8 mouse cellular contexts compared by ENCODE assay signal in the genomic region with DNA sequence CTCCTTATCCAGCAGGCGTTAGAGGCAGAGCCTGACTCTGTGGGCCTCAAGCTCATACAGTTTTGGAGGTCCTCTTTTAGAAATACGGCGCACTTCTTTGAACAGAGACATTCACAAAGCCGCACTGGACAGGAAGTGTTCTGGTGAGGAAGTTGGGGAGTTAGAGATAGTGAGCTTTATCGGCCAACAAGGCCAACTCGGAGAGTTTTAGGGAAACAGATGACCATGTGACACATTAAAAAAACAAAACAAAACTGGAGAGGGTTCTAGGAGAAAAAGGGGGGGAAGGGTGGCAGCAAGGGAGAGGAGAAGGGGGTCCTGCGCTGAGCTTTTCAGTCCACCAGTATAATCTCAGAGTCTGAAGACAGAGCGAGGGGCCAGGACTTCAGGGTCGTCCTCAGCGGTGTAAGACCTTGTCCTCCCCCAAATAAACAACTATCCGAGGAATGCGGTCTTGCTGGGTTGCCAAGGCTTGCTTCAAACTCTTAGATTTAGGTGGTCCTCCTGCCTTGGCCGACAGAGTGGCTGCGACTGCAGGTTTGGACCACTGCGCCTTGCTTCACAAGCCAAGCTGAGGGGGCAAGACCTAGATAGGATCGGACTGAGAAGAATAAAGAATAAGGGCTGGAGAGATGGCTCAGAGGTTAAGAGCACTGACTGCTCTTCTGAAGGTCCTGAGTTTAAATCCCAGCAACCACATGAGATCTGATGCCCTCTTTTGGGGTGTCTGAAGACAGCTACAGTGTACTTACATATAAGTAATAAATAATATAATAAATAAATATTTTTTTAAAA. TPM values are rescaled to one million over a fixed set of nuclear protein-coding genes. Genes with fewer than 3 reads are reported as not detected.
DNase-seq lines count a peak whose midpoint lies in the region; ATAC-seq lines count a peak whose summit lies in the region.
"Had no signal": no experiment of that assay in that cellular context is flagged by ENCODE, and none has a peak within 500 bp of the region (broad histone marks: within the 10 kb centered on the region; RNA-seq: fewer than 3 reads in every experiment).

No protein-coding gene starts in this region.

- no peak for DNase-seq in kidney, postnatal 25 days
- DNase-seq in MEL-GATA-1-ER (ENCODE audit: extremely low read depth, low read depth) = peak; percentile 92
- no peak for DNase-seq in neural tube, embryonic 10.5 days (ENCODE audit: extremely low spot score, low spot score)
- no peak for DNase-seq in thymus, postnatal 25 days

- no peak overlapping the region for H3K4me3 ChIP-seq in kidney, embryonic 16.5 days (ENCODE audit: low read length)
- no peak overlapping the region for H3K4me3 ChIP-seq in heart, embryonic 14.5 days (ENCODE audit: control insufficient read depth in 1 of 2, insufficient read depth in 1 of 2, low read depth in 1 of 2, low read length in 2 of 2)
- H3K4me3 ChIP-seq in macrophage (ENCODE audit: inconsistent target) = no peak overlapping the region
- H3K4me3 ChIP-seq: embryonic facial prominence, embryonic 13.5 days had no signal

- ATAC-seq in kidney, embryonic 16.5 days (ENCODE audit: low FRiP score, low TSS enrichment) = no peak
- ATAC-seq in heart, embryonic 14.5 days (ENCODE audit: insufficient number of reproducible peaks, insufficient read depth, low FRiP score, low read depth) = peak; percentile 60

- WGBS in kidney, embryonic 16.5 days = 48% methylated on average over 16 of the region's 16 CpGs
- WGBS in heart, embryonic 14.5 days = 28% methylated on average over 16 of the region's 16 CpGs
- WGBS in macrophage (ENCODE audit: missing documents) = 16% methylated on average over 16 of the region's 16 CpGs

- no peaks in the 10 kb centered on the region for H3K27me3 ChIP-seq in kidney, embryonic 16.5 days (ENCODE audit: insufficient read depth, low read length)
- H3K27me3 ChIP-seq in heart, embryonic 14.5 days (ENCODE audit: control insufficient read depth, insufficient read depth, low read length) = no peaks in the 10 kb centered on the region
- H3K27me3 ChIP-seq: embryonic facial prominence, embryonic 13.5 days had no signal

- H3K4me2 ChIP-seq in kidney, embryonic 16.5 days (replicated peaks; ENCODE audit: low read depth, low read length) = no peak overlapping the region
- peak overlapping the region; percentile 9; the same call in 1 of the 2 replicates for H3K4me2 ChIP-seq in heart, embryonic 14.5 days (ENCODE audit: low read length)
- H3K4me2 ChIP-seq: embryonic facial prominence, embryonic 13.5 days had no signal

- H3K9me3 ChIP-seq in kidney, embryonic 16.5 days (ENCODE audit: low read length) = peaks cover 5% of the 10 kb centered on the region; the same call in 1 of the 2 replicates
- 0 out of 2 replicates have a peak, but pooled peaks cover 4% of the 10 kb centered on the region for H3K9me3 ChIP-seq in heart, embryonic 14.5 days (ENCODE audit: control insufficient read depth, low read length)
- H3K9me3 ChIP-seq: embryonic facial prominence, embryonic 13.5 days had no signal

- peaks cover 10% of the 10 kb centered on the region for H3K4me1 ChIP-seq in kidney, embryonic 16.5 days (ENCODE audit: insufficient read depth, low read length)
- H3K4me1 ChIP-seq in heart, embryonic 14.5 days (ENCODE audit: control insufficient read depth in 2 of 2, insufficient read depth in 2 of 2, low read length in 2 of 2) = peaks cover 6 to 9% of the 10 kb centered on the region in 2 experiments
- H3K4me1 ChIP-seq: embryonic facial prominence, embryonic 13.5 days had no signal

- H3K9ac ChIP-seq in kidney, embryonic 16.5 days (replicated peaks; ENCODE audit: low read length) = peak overlapping the region; percentile 15; the same call in 1 of the 2 replicates
- no peak overlapping the region for H3K9ac ChIP-seq in heart, embryonic 14.5 days (ENCODE audit: low read length)
- H3K9ac ChIP-seq: embryonic facial prominence, embryonic 13.5 days had no signal

- no peaks in the 10 kb centered on the region for H3K79me2 ChIP-seq in macrophage (ENCODE audit: inconsistent target)

- no peaks in the 10 kb centered on the region for H3K36me3 ChIP-seq in kidney, embryonic 16.5 days (ENCODE audit: insufficient read depth, low read length)
- H3K36me3 ChIP-seq in heart, embryonic 14.5 days (ENCODE audit: control insufficient read depth, insufficient read depth, low read length) = no peaks in the 10 kb centered on the region
- H3K36me3 ChIP-seq in macrophage (ENCODE audit: inconsistent target) = no peaks in the 10 kb centered on the region
- H3K36me3 ChIP-seq: embryonic facial prominence, embryonic 13.5 days had no signal

- peak overlapping the region; percentile 73 for H3K27ac ChIP-seq in kidney, embryonic 16.5 days (ENCODE audit: low read length)
- peak overlapping the region; percentile 61 to 90 for H3K27ac ChIP-seq in heart, embryonic 14.5 days (replicated peaks in 1 of 2; ENCODE audit: control insufficient read depth in 1 of 2, insufficient read depth in 1 of 2, low read depth in 2 of 2, low read length in 2 of 2)
- H3K27ac ChIP-seq in macrophage = peak overlapping the region; percentile 82
- H3K27ac ChIP-seq: embryonic facial prominence, embryonic 13.5 days had no signal

RNA-seq across cellular contexts. Expression of gene Wbp2, which starts 7.2 kb away (rescaled TPM):
- 99.4 and 123 TPM in 2 replicates for polyA plus RNA-seq in kidney, embryonic 16.5 days (2015; fragmentation: Nextera tagmentation; extraction: Ambion mirVana)
- 139 and 141 TPM in 2 replicates for polyA plus RNA-seq in heart, embryonic 14.5 days (2014; fragmentation: Nextera tagmentation; extraction: Ambion mirVana)
- 100 to 1,000 TPM in 13 of 26 experiments, 10 to 100 TPM in 13; 53.7 to 185 (median 99.5) TPM for total RNA-seq in macrophage (2018; cell fraction: chromatin; rRNA removed)
- 100 to 1,000 TPM; 161 to 213 (median 185) TPM for total RNA-seq in macrophage (2018; cell fraction: cytosol; rRNA removed)
- total RNA-seq in macrophage (2018; cell fraction: nucleus; rRNA removed) = 100 to 1,000 TPM in 5 of 26 experiments, 10 to 100 TPM in 21; 59.6 to 160 (median 91.9) TPM
- polyA plus RNA-seq in macrophage (2018) = 130 to 281 TPM (median 182 TPM) in 3 replicates

RNA-seq across cellular contexts. Expression of gene Unc13d, which starts 16.2 kb away (rescaled TPM):
- polyA plus RNA-seq in kidney, embryonic 16.5 days (2015; fragmentation: Nextera tagmentation; extraction: Ambion mirVana) = 1.00 and 1.4 TPM in 2 replicates
- 0.66 and 0.69 TPM in 2 replicates for polyA plus RNA-seq in heart, embryonic 14.5 days (2014; fragmentation: Nextera tagmentation; extraction: Ambion mirVana)
- total RNA-seq in macrophage (2018; cell fraction: chromatin; rRNA removed) = 100 to 1,000 TPM in 2 of 26 experiments, 10 to 100 TPM in 24; 14.8 to 119 (median 60.6) TPM
- total RNA-seq in macrophage (2018; cell fraction: cytosol; rRNA removed) = 10 to 100 TPM; 15.6 to 40.0 (median 25.6) TPM
- total RNA-seq in macrophage (2018; cell fraction: nucleus; rRNA removed) = 10 to 100 TPM; 11.9 to 57.1 (median 36.5) TPM
- polyA plus RNA-seq in macrophage (2018) = 10.9 to 18.9 TPM (median 16.8 TPM) in 3 replicates

RNA-seq across cellular contexts. Expression of gene Trim47, which starts 33.0 kb away (rescaled TPM):
- polyA plus RNA-seq in kidney, embryonic 16.5 days (2015; fragmentation: Nextera tagmentation; extraction: Ambion mirVana) = 23.9 and 31.2 TPM in 2 replicates
- 63.3 and 66.1 TPM in 2 replicates for polyA plus RNA-seq in heart, embryonic 14.5 days (2014; fragmentation: Nextera tagmentation; extraction: Ambion mirVana)
- total RNA-seq in macrophage (2018; cell fraction: chromatin; rRNA removed) = 10 to 100 TPM in 11 of 26 experiments, 1 to 10 TPM in 15; 1.1 to 35.8 (median 9.0) TPM
- 10 to 100 TPM in 13 of 26 experiments, 1 to 10 TPM in 13; 3.1 to 35.0 (median 9.6) TPM for total RNA-seq in macrophage (2018; cell fraction: cytosol; rRNA removed)
- 10 to 100 TPM in 10 of 26 experiments, 1 to 10 TPM in 16; 1.6 to 45.0 (median 8.9) TPM for total RNA-seq in macrophage (2018; cell fraction: nucleus; rRNA removed)
- 9.4 to 36.9 TPM (median 26.2 TPM) in 3 replicates for polyA plus RNA-seq in macrophage (2018)

RNA-seq across cellular contexts. Expression of gene Trim65, which starts 37.0 kb away (rescaled TPM):
- polyA plus RNA-seq in kidney, embryonic 16.5 days (2015; fragmentation: Nextera tagmentation; extraction: Ambion mirVana) = 4.9 and 6.3 TPM in 2 replicates
- 3.8 and 4.8 TPM in 2 replicates for polyA plus RNA-seq in heart, embryonic 14.5 days (2014; fragmentation: Nextera tagmentation; extraction: Ambion mirVana)
- 10 to 100 TPM in 16 of 26 experiments, 1 to 10 TPM in 10; 1.2 to 43.9 (median 15.0) TPM for total RNA-seq in macrophage (2018; cell fraction: chromatin; rRNA removed)
- 10 to 100 TPM in 19 of 26 experiments, 1 to 10 TPM in 7; 3.0 to 20.3 (median 14.2) TPM for total RNA-seq in macrophage (2018; cell fraction: cytosol; rRNA removed)
- total RNA-seq in macrophage (2018; cell fraction: nucleus; rRNA removed) = 10 to 100 TPM in 14 of 26 experiments, 1 to 10 TPM in 12; 1.5 to 45.2 (median 10.3) TPM
- polyA plus RNA-seq in macrophage (2018) = 12.2 to 14.3 TPM (median 12.8 TPM) in 3 replicates

RNA-seq across cellular contexts. Expression of gene Mrpl38, which starts 44.7 kb away (rescaled TPM):
- 119 and 120 TPM in 2 replicates for polyA plus RNA-seq in kidney, embryonic 16.5 days (2015; fragmentation: Nextera tagmentation; extraction: Ambion mirVana)
- 92.3 and 96.6 TPM in 2 replicates for polyA plus RNA-seq in heart, embryonic 14.5 days (2014; fragmentation: Nextera tagmentation; extraction: Ambion mirVana)
- total RNA-seq in macrophage (2018; cell fraction: chromatin; rRNA removed) = 10 to 100 TPM in 25 of 26 experiments, 1 to 10 TPM in 1; 9.0 to 74.1 (median 28.7) TPM
- total RNA-seq in macrophage (2018; cell fraction: cytosol; rRNA removed) = 10 to 100 TPM; 12.5 to 23.6 (median 18.4) TPM
- total RNA-seq in macrophage (2018; cell fraction: nucleus; rRNA removed) = 10 to 100 TPM; 11.5 to 41.9 (median 19.3) TPM
- 13.6 to 25.3 TPM (median 20.3 TPM) in 3 replicates for polyA plus RNA-seq in macrophage (2018)
